Mouse (Mus musculus) central nervous system, embryonic 18 days (tissue): Measurements from ENCODE around the gene Olfr724. TPM values are rescaled to one million over a fixed set of nuclear protein-coding genes. Genes with fewer than 3 reads are reported as not detected.

ENCODE experiments used
- polyA plus RNA-seq: library from polyadenylated mRNA; depleted of rRNA; stranded (reverse); fragments of >200 nt; gene quantifications from 2 replicates; pipeline ENCODE4 v1.2.3, GENCODE M21; 2012; rRNA removed

Olfr724 gene
- polyA plus RNA-seq = not detected in 2 replicates

GRCm38 (mm10) chr14:49963174-49963573, at the start of gene Olfr724:
Olfr724 (minus strand) TSS chr14:49963274.

GRCm38 (mm10) chr14:49931687-49932086, 31.4 kb downstream of the Olfr724 start, which contains the start of gene Olfr723:
Olfr723 (minus strand) TSS chr14:49931787.

Other genes with a start within 250 kb of the Olfr724 start
- gene Armh4, start 179.9 kb downstream of the Olfr724 start, polyA plus RNA-seq = 9.1 and 10.3 TPM in 2 replicates
- gene Olfr722, start 61.3 kb downstream of the Olfr724 start, polyA plus RNA-seq = not detected in 2 replicates
- gene Olfr723, start 31.5 kb downstream of the Olfr724 start, polyA plus RNA-seq = not detected in 2 replicates
- gene Olfr725, start 77.1 kb upstream of the Olfr724 start, polyA plus RNA-seq = not detected in 2 replicates
- not detected in 2 replicates for gene Olfr726, start 127.7 kb upstream of the Olfr724 start, polyA plus RNA-seq
- gene Olfr727, start 159.9 kb upstream of the Olfr724 start, polyA plus RNA-seq = not detected in 2 replicates
- not detected in 2 replicates for gene Olfr728, start 179.4 kb upstream of the Olfr724 start, polyA plus RNA-seq
- gene Olfr729, start 189.6 kb upstream of the Olfr724 start, polyA plus RNA-seq = not detected in 2 replicates
- gene Olfr730, start 224.9 kb upstream of the Olfr724 start, polyA plus RNA-seq = not detected in 2 replicates